Mouse (Mus musculus) layer of hippocampus, postnatal 10 days (tissue): Measurements from ENCODE around the gene Saa2. TPM values are rescaled to one million over a fixed set of nuclear protein-coding genes. Genes with fewer than 3 reads are reported as not detected.
A peak's percentile ranks its signal among the peaks of the same experiment; 100 is the strongest.

Experiments used
- DNase-seq, 2 experiments: peaks; one replicate each; pipeline ENCODE4 v3.0.0; 2021; ENCODE audit warnings: low spot score in 2 of 2
- total RNA-seq, 2 experiments: library from RNA; stranded (reverse); gene quantifications; 2 replicates each; pipeline ENCODE4 v1.2.3; 2021

Saa2 gene
- total RNA-seq, 2 experiments from 2014 or later = not detected

DNA sequence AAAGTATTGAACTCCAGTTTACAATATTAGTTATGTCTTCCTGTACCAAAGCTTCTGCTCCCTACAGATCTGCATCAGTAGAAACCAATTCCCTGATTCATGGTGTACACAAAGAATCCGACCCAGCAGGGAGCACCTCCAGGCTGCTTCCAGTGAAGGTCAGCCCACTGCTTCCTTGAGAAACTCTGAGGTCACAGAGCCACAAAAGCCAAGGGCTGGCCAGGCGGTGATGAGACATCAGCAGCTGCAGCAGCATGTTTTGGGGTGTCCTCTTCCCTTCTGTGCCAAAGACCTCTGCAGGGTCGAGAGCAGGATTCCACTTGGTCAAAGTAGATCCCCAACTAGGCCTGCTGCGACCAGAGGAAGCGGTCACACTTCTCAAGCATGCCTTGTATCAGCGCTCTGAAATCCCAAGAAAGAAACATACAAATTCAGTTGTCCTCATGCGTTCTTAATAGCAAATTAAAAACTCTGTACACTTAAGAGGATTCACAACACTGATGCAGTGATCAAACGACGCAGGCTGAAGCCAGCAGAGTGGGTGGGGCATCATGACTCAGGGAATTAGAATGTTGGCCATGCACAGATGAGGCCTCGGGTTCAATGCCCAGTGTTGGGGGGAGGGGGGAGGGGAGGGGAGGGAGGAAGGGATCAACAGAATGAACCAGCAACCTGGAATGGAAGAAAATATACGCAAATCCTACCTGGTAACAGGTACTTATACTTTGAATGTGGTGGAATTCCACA is 9.6 kb downstream of the Saa2 start:
- no peak for DNase-seq

DNA sequence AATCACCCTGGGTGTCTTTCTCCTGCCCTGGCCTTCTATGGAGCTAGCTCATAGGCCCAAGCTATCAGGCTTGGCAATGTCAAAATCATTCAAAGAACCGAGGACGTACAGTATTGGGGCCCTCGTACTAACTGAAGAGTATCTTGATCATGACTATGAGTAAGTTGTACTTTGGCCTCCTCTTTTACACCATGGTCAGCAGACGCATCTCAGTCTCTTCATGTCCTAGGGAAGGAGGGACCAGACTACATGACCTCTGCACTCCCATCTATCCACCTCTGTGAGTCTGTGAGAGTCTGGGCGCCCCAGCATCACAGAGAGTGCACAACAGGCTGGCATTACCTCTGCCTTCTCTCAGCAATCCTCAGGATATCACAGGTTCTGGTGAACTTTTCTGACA is 11.0 kb downstream of the Saa2 start:
- no peak for DNase-seq

DNA sequence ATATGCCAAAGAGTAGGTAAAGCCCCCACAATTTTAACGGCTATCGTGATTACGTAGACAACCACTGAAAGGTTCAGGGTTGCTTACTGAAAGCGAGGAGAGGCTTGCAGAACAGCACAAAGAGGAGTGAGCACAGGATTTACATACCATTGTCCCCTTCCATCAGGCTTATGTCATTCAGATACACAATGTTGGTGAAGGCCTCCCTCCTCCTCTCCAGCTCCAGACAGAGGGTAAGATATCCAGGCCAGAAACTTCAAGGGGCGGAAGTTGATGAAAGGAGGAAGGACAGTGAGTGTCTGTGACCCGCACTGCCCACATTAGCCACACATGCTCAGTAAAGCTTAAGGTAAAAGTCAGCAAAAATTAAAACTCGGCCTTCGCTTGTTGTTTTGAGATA is 13.1 kb downstream of the Saa2 start:
- no peak for DNase-seq

- no peak for DNase-seq
Measured at GRCm38 (mm10) chr7:46767371-46767770, 15.8 kb downstream of the Saa2 start.

DNA sequence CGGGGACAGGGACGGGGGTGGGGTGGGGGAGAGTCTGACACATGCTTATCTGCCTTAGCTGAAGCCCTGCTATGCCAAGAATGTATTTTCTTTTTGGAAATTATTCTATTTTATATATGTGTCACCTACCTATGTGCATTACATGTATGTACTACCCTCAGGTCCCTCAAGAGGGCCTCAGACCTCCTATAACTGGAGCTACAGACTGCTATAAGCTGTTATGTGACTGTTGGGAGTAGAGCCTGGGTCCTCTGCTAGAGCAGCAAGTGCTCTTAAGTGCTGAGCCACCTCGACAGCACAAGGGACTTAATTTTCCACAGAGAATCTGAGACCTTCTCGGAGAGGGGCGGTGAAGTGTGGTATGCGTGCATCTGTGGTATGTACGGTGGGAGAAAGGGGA is 16.9 kb downstream of the Saa2 start:
- DNase-seq = no peak

- DNase-seq = peak; percentile 38 to 58
Measured at GRCm38 (mm10) chr7:46770706-46771105, 19.1 kb downstream of the Saa2 start.

DNA sequence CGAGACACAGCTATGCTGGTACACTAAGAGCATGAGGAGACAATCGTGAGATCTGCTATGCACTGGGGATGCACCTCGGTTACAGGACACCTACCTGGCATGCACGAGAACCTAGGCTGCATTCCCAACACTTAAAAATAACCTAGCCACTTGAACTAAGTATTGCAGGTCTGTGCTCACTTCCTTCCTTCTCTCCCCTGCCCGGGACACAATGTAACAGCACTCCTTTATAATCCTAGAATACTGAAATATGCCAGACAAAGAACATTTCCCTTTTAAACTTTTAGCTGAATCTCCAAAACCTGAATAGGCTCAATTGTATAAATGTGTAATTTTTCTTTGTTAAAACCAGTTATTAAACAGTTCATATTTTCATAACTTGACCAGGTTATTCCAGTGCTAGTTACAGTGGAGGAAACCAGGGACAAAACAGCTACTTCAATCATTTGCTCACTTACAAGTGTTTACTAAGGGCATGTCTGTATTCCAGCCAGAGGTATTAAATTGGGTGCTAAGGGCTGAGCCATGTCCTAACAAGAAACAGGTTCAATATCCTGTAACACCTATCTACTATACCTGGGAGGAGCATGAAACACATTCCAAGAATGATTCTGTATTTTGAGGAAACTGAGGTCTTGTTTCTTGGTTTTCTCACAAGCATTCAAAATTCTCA is 37.7 kb downstream of the Saa2 start:
- DNase-seq = no peak

- no peak for DNase-seq
Measured at GRCm38 (mm10) chr7:46793871-46794270, 42.3 kb downstream of the Saa2 start.

DNA sequence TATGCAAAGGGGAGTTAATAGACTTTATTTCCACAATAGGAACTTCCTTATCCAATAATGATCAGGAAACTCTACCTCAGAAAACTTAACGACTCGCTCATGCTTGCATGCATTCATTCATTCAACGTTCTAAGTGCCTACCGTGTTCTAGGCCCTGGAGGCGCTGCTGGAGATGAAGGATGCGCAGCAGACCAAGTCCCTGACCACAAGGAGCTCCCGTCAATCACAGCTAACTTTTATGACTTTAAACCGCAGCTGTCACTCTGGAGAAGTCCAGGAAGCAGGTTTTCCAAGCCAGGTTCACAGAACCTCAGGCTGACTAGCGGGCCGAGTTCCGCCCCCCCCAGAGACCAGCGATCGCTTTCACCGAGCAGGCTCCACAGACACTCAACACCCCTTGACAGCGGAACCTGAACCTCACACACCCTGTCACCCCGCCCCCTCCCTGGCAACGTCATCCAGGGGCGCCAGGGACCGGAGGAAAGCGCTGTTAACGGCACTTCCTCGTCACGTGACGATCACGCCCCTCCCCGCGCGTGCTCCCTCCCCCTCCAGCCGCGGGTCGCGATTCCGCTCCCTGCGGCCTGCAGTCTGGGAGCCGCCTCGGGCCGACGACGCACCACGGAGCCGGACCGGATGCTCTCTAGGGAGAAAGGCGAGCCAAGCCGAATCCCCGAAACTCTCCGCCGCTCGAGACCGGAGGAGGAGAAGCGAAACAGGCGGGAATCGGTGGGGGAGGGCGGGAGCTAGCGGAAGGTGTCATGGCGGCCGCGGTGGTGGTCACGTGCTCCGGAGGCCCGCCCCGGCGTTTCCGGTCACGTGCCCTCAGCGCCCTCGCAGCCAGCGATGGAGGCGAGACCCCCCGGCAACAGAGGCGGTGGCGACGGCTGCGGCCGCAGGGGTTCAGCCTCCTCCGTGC is 44.0 kb downstream of the Saa2 start, which contains the start of the genes Hps5 and Gtf2h1:
Gene Hps5 (minus strand): TSS at position 778 of the 919 bp plus-strand sequence.
Gene Gtf2h1 (plus strand): TSS at position 817 of the 919 bp plus-strand sequence.
- DNase-seq = peak; percentile 97

- no peak for DNase-seq
Measured at GRCm38 (mm10) chr7:46796206-46796679, 44.7 kb downstream of the Saa2 start.

DNA sequence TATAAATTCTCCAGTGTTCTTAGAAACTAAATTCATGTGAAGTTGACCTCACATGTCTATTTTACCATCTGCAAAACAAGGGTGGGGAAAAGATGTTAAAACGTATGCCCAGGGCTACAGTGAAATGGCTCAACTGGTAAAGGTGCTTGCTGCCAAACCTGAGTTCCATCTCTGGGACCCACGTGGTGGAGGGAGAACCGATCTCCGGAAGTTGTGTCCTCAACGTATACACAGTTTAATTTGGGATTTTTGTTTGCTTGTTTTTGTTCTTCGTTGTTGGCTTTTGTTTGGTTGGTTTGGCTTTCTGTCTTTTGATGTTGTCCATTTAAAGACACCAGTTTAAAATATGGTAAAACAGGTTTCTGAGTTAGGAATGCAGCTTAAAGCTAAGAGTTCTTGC is 45.2 kb downstream of the Saa2 start:
- DNase-seq = no peak

Other genes with a start within 250 kb of the Saa2 start
- gene Sergef, start 112.0 kb upstream of the Saa2 start, total RNA-seq = 10 to 100 TPM; 50.5 to 55.9 TPM
- gene Tph1, start 79.3 kb upstream of the Saa2 start, total RNA-seq = under 1 TPM; 0.50 to 0.56 TPM
- gene Saal1, start 41.1 kb upstream of the Saa2 start, total RNA-seq = 10 to 100 TPM; 10.3 to 10.5 TPM
- under 1 TPM in 1 of 2 experiments, not detected in 1; 0.16 TPM for gene Saa3, start 36.1 kb upstream of the Saa2 start, total RNA-seq
- not detected for gene Saa4, start 19.2 kb upstream of the Saa2 start, total RNA-seq
- not detected for gene Saa1, start 8.8 kb upstream of the Saa2 start, total RNA-seq
- 10 to 100 TPM; 15.4 to 21.7 TPM for gene Hps5, start 44.3 kb downstream of the Saa2 start, total RNA-seq
- 10 to 100 TPM; 32.9 to 38.1 TPM for gene Gtf2h1, start 44.3 kb downstream of the Saa2 start, total RNA-seq
- 100 to 1,000 TPM; 430 to 445 TPM for gene Ldha, start 89.7 kb downstream of the Saa2 start, total RNA-seq
- not detected for gene Ldhc, start 109.4 kb downstream of the Saa2 start, total RNA-seq
- gene Tsg101, start 168.2 kb downstream of the Saa2 start, total RNA-seq = 100 to 1,000 TPM in 1 of 2 experiments, 10 to 100 TPM in 1; 99.9 to 104 TPM
- gene Uevld, start 206.7 kb downstream of the Saa2 start, total RNA-seq = 10 to 100 TPM; 11.4 TPM
- not detected for gene Gm9999, start 231.8 kb downstream of the Saa2 start, total RNA-seq